Mouse (Mus musculus) cerebellum, postnatal 10 days (tissue): ENCODE results near the gene Zfp94.
A peak's percentile ranks its signal among the peaks of the same experiment; 100 is the strongest.

Source experiments
- DNase-seq, 2 experiments: peaks; one replicate each; pipeline ENCODE4 v3.0.0; 2021; ENCODE audit warnings: mixed read lengths in 2 of 2

The Zfp94 gene

DNA sequence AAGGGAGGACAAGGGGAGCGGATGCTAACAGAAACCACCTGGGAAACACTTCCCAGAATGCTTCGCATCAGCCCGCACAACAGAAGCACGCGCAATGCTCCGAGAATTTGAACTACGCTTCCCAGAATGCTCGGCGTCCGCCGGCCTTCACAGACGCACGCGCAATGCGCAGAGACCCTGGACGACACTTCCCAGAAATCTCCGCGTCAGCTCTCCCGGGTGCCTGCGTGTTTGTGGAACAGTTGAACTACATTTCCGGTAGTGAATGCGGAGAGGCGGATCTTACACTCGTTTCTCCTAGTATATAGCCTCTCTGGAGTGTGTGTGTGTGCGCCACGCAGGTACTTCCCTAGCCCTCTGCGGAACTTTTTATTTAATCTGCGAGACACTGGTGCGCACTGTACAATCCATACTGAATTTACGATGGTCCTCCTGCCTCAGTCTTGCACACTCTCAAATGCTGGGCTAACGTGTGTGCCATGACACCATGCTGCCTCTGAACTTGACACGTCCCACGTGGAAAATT is at the start of gene Zfp94:
Gene Zfp94 (minus strand): TSS at position 100 of the 526 bp plus-strand sequence.
- DNase-seq = peak; percentile 94 to 97

- DNase-seq = no peak
These were observed 49.0 kb upstream of the Zfp94 start for GRCm38 (mm10) chr7:24365258-24366014.

- peak; percentile 92 to 96 for DNase-seq
These were observed 48.4 kb upstream of the Zfp94 start for GRCm38 (mm10) chr7:24364827-24365226.

- peak; percentile 72 to 78 for DNase-seq
These were observed 46.8 kb upstream of the Zfp94 start for GRCm38 (mm10) chr7:24363228-24363627.

- DNase-seq = no peak
These were observed 44.5 kb upstream of the Zfp94 start for GRCm38 (mm10) chr7:24361001-24361400.

DNA sequence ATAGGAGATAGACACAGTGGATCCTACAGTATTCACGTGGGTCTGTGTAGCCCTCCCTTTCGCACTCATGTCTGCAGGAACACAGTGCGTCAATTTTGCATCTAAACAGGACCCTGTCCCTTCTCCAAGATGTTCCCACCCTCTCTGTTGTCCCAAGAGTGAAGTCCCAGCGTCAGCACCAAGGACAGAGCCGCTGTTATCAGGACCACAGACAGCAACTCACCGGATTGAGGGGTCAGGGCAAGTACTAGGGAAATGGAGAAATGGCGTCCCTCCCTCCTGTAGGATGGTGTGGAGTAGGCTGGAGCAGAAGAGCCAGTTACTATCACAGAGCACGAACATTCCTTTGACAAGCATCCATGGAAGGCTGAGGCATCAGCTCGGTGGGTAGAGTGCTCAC is 42.8 kb upstream of the Zfp94 start:
- DNase-seq = no peak

DNA sequence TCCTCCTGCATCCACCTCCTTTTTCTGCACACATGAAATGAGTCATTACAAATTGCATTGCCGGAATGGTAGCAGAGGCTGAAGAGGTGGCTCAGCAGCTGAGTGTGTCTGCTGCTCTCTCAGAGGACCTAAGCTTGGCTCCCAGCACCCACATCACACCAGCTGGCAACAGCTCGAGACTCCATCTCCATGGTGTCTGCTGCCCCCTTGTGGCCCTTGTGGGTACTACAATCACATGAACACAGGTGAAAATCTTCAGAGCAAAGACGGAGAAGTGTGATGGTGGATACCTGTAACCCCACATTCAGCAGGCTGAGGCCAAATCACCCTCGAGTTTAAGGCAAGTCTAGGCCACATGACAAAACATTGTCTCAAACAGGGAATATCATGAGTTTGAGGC is 41.4 kb upstream of the Zfp94 start:
- DNase-seq = peak; percentile 25 to 38

DNA sequence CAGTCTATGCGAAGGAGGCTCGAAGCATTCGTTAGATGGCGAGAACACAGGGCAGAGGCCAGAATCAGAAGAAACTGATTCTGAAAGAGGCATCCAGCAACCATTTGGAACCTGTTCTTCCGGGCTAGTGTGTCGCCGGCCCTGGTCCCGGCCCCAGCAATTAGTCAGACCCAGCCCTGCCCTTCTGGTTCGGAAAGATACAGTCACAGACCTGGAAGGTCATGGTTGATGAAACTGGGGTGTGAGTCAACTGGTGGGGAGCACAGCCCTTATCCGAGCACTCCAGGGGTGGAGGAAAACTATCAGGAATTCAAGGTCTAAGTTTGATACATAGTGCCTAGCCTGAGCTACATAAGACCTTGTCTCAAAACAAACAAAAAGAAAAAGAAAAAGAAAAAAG is 39.6 kb upstream of the Zfp94 start:
- no peak for DNase-seq

- DNase-seq = no peak
These were observed 39.2 kb upstream of the Zfp94 start for GRCm38 (mm10) chr7:24355646-24356045.

DNA sequence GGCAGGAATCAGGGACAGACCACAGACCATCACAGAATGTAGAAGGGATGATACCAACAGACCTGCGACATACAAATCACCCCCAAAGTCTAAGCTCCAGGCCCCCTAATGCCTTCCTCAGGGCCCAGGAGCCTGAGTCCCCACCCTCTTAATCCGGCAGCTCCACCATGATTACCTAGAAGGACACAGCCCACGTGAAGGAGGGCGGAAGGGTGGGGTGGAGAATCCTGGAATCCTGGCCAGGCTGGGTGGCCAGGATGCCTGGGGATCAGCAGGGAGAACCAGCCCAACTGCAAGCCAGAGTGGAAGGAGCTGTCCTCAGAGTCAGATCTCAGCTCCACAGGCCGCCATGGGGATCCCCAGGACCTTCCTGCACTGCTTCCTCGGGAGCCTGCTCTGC is 32.4 kb upstream of the Zfp94 start, which contains the start of gene Lypd5:
Gene Lypd5 (plus strand): TSS at position 301 of the 400 bp plus-strand sequence.
- DNase-seq = no peak

- no peak for DNase-seq
These were observed 30.0 kb upstream of the Zfp94 start for GRCm38 (mm10) chr7:24346444-24346843.

- DNase-seq = no peak
These were observed 27.3 kb upstream of the Zfp94 start for GRCm38 (mm10) chr7:24343701-24344272.

- DNase-seq = peak in 1 of 2 experiments; percentile 41
These were observed 21.8 kb upstream of the Zfp94 start for GRCm38 (mm10) chr7:24338241-24338640.

- DNase-seq = peak; percentile 89 to 92
These were observed 19.3 kb upstream of the Zfp94 start for GRCm38 (mm10) chr7:24335699-24336309.

DNA sequence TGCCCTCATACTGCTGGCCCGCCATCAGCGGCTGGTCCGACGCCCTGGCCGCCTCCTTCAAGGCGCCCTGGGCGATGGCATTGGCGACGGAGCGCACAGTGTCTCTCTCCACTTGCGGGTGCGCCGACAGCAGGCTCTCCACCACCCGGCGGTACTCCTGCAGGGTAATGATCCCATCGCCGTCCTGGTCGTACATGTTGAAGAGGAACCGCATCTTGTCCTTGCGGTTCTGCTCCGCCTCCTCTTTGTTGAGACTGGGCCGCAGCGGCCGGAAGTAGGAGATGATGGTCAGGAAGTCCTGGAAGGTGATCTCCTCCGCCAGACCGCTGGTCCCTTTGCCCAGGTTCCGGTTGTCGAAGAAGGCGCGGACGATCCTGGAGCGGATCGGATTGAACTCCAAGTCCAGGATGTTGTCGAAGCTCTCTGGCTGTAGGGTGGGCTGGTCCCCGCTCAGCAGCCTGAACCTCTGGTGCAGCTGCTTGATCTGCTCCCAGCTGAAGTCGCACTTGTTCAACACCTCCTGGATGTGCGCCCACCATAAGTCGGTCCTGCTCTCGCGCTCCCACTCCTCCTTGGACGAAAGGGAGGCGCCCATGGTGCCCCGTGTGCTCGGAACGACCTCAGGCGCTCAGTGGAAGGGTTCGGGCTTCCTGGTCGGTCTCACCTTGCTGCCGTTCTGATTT is 17.0 kb upstream of the Zfp94 start, which contains the start of gene Tescl:
Gene Tescl (minus strand): TSS at position 633 of the 683 bp plus-strand sequence.
- DNase-seq = peak; percentile 43 to 48

DNA sequence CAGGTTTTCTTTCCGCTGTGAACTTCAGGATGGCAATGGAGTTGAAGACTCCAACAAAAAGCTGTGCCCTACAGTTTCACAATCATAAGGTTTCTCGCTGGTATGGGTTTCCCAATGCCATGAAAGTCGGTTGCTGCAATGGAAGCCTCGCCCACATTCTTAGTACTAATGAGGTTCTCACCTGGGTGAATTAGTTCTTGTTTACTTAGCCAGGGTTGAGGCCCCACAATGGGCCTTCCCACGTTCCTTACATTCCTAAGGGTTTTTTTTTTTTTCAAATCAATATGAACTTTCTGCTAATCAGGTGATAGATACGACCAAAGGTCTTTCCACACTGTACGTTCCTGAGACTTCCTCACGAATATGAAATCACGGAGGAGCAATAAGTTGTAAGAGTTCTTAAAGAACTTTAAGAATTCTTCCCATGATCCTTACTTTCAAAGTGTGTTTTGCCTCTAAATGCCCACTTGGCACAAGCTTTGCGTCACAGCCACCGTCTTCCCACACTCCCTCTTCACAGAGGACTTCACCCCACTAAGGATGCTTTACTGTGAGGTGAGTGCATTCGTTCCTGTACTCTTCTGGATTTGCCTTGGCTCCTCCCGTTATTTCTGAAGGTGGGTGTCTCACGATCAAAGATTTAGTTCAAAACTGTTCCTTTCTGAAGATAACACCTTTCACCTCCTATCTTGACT is 11.0 kb upstream of the Zfp94 start:
- no peak for DNase-seq

DNA sequence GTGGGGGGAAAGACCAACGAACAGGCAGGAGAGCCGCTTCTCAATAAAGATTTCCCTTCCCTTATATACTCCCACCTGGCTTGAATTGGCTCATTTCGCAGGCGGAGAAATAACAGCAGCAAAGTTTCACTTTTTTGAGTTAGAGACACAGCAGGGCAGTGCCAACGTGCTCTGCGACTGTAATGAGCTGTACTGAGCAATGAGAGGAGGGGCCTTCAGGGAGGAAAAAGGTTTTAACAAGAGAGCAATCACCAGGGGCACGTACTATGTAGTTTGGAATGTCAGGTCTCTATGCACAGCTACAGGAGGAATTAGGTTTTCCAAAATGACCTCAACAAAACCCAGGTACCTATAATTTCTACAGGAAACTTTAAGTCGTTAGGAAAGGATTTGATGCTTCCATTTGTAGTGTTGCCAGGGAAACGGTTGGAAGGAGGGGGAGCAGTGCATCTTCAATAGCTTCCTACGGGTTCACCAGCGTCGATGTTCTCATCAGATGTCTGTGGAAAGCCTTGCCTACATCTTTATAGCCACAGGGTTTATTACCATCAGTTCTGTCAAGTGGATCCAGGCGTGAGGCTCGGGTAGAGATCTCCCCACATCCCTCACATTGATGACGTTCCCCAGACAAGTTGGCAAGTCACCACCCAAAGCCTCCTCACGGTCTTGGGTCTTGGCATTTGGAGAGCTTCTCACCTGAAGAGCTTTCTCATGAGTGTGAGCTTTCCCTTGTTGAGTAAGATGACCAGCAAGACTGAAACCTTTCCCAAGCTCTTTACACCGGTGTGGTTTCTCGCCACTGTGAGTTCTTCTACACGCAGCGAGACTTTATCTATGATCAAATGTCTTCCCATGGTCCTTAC is 10.0 kb upstream of the Zfp94 start:
- DNase-seq = no peak

DNA sequence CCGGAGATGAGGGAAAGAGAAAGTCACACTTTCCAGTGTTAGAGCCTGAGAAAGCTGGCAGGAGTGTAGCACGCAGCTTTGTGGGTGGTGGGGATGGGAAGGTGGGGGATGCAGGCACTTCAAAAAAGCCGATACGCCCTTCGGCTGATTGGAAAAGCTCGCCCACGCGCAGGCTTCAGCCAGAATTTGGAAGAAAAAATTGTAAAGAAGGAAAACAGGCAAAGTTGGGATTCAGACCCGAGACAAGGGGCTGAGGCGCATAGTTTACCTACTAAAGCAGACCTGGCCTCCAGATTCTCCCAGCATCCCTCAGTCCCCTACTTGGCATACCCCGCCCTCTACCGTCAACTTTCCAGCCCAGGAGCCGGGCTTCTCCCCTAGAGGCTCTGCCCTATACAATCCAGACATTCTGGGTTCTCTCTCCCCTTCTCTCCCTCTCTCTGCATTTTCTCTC is 9.2 kb upstream of the Zfp94 start:
- peak; percentile 16 to 28 for DNase-seq

DNA sequence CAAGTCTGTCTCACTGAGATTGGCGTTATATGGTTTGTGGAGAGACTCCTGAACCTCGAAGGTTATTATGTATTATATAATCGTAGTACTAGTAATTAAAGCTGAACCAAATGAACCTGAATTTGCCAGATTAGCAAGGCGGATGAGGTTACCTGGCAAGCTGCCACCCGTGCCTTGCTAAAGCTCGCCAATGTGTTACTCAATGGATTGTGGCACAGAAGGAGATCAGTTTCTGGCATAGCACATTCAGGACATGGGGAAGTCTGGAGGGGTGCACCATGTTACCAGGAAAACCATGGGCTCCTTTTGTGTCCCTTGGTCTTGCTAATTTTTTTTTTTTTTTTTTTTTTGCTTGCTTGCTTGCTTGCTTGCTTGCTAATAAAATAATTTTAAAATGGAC is 8.7 kb upstream of the Zfp94 start:
- DNase-seq = peak; percentile 68 to 70

DNA sequence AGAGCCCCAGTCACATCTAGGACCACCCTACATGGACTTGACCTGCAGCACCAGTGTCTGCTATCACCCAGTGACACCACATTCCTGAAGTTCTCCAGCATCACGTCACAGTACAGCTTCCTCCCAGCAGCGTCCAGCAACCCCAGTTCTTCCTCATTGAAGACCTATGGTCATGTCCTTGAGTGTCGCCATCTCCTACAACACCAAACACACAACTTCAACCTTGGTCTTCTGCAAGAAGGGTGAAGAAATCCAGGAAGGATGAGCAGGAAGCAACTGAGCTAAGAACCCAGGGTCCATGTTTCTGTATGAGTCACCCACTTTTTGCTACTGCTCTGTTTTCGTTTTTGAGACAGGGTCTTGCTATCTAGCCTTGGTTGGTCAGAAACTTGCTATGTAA is 6.1 kb upstream of the Zfp94 start:
- no peak for DNase-seq

GRCm38 (mm10) chr7:24318942-24319341 is 2.5 kb upstream of the Zfp94 start:
- DNase-seq = no peak
